Mouse (Mus musculus) megakaryocyte, embryonic 14.5 days (primary cell): ENCODE data around the gene Fez2.

Source experiments
- FLI1 ChIP-seq: IDR thresholded peaks from 2 replicates; pipeline ENCODE4 v1.6.1; 2012; ENCODE audit warnings: low read length, inconsistent platforms, mixed read lengths
- GATA1 ChIP-seq: IDR thresholded peaks from 3 replicates; pipeline ENCODE4 v1.6.1; 2012; ENCODE audit warnings: mixed read lengths, low read length, inconsistent platforms, borderline replicate concordance

- TF ChIP-seq GATA1 (no peak), FLI1 (no peak)
These were observed 51.9 kb downstream of the Fez2 start for GRCm38 (mm10) chr17:78366070-78366469.
